Mouse (Mus musculus): ENCODE data around the gene Zfp362. TPM values are rescaled to one million over a fixed set of nuclear protein-coding genes. Genes with fewer than 3 reads are reported as not detected.

The Zfp362 gene
- total and polyA plus RNA-seq, 3 experiments: 9.7 to 70.1 (median 16.1) TPM

DNA sequence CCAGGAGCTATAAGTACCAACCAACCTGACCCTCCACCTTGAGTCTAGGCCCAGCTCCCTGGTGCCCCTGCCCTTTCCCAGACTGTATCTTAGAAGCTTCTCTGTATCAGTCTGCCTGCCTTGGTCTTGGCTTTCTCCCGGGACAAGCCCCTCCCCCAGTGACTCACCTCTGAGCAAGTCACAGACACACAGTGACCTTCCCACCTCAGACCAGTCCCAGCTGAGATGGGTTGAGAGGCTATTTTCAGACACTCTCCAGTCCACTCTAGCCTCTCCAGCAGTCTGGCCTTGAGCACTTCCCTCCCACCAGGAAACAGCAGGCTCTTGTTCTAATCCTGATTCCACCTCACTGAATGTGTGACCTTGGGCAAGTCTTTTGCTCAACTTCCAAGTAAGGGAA lies 12.1 kb downstream of the Zfp362 start:
- Histone ChIP-seq H3K27ac (ENCODE audit: insufficient read depth, low read depth) (peak overlapping the region; percentile 73; the same call in 1 of the 2 replicates), H3K4me1 (ENCODE audit: control insufficient read depth in 1 of 2, insufficient read depth in 2 of 2) (peaks cover 54 to 85% of the 10 kb centered on the region in 2 experiments), H3K79me2 (replicated peaks; ENCODE audit: control insufficient read depth, extremely low read depth, insufficient read depth, poor library complexity, severe bottlenecking) (peaks cover 23% of the 10 kb centered on the region), H3K4me3 (replicated peaks in 1 of 3; ENCODE audit: low read depth in 2 of 3, low read length in 2 of 3, poor library complexity in 1 of 3) (no peak overlapping the region), H3K9ac (ENCODE audit: insufficient read depth, low read depth) (0 out of 2 replicates have a peak overlapping the region, but pooled peaks have one; percentile 14), H3K27me3 (replicated peaks) (no peaks in the 10 kb centered on the region), H3K4me2 (ENCODE audit: insufficient read depth, low read depth, poor library complexity, severe bottlenecking) (no peak overlapping the region), H3K9me3 (replicated peaks; ENCODE audit: low read length) (no peaks in the 10 kb centered on the region), H3K36me3 (replicated peaks in 1 of 2; ENCODE audit: control insufficient read depth in 1 of 2, insufficient read depth in 1 of 2, low read length in 1 of 2) (peaks cover 12 to 47% of the 10 kb centered on the region in 2 experiments)
- no peak for DNase-seq (ENCODE audit: extremely low read depth)
- no peak for TF ChIP-seq ZKSCAN1 (IDR thresholded peaks at IDR 0.05; ENCODE audit: borderline replicate concordance, low read depth, low read length)
- TF ChIP-seq BHLHE40 (IDR thresholded peaks at IDR 0.05; ENCODE audit: low read depth, low read length): peak; percentile 52; the same call in 1 of the 2 replicates
- dilution Hi-C loops (cut with MboI; ENCODE audit: extremely low pct_ligation_motif_present, extremely low pct_unique_long_range_greater_than_20kb, low sequenced_read_pairs): no loop called here
- in situ Hi-C loops (cut with MboI; ENCODE audit: low pct_ligation_motif_present, low pct_unique_long_range_greater_than_20kb, low sequenced_read_pairs): no loop called here

GRCm38 (mm10) chr4:128789646-128790045 lies 16.2 kb downstream of the Zfp362 start:
- no peak overlapping the region for H3K4me2 ChIP-seq (ENCODE audit: insufficient read depth, low read depth, poor library complexity, severe bottlenecking)

GRCm38 (mm10) chr4:128788108-128788507 lies 17.7 kb downstream of the Zfp362 start:
- Histone ChIP-seq H3K36me3 (replicated peaks in 1 of 2; ENCODE audit: control insufficient read depth in 1 of 2, insufficient read depth in 1 of 2, low read length in 1 of 2) (peaks cover 21 to 52% of the 10 kb centered on the region in 2 experiments), H3K4me2 (ENCODE audit: insufficient read depth, low read depth, poor library complexity, severe bottlenecking) (peak overlapping the region; percentile 12; the same call in 1 of the 2 replicates), H3K4me3 (replicated peaks in 1 of 3; ENCODE audit: low read depth in 2 of 3, low read length in 2 of 3, poor library complexity in 1 of 3) (no peak overlapping the region), H3K9me3 (replicated peaks; ENCODE audit: low read length) (no peaks in the 10 kb centered on the region), H3K27ac (ENCODE audit: insufficient read depth, low read depth) (peak overlapping the region; percentile 98), H3K79me2 (replicated peaks; ENCODE audit: control insufficient read depth, extremely low read depth, insufficient read depth, poor library complexity, severe bottlenecking) (peaks cover 27% of the 10 kb centered on the region), H3K9ac (ENCODE audit: insufficient read depth, low read depth) (peak overlapping the region; percentile 3; the same call in 1 of the 2 replicates), H3K4me1 (ENCODE audit: control insufficient read depth in 1 of 2, insufficient read depth in 2 of 2) (peaks cover 16 to 56% of the 10 kb centered on the region in 2 experiments), H3K27me3 (replicated peaks) (no peaks in the 10 kb centered on the region)
- DNase-seq (ENCODE audit: extremely low read depth): no peak
- TF ChIP-seq SMC3 (IDR thresholded peaks at IDR 0.05; ENCODE audit: low read depth, low read length) (no peak), BHLHE40 (IDR thresholded peaks at IDR 0.05; ENCODE audit: low read depth, low read length) (no peak), NRF1 (IDR thresholded peaks at IDR 0.05; ENCODE audit: low read depth, low read length) (no peak), SIN3A (IDR thresholded peaks at IDR 0.05; ENCODE audit: low read length) (no peak), GABPA (IDR thresholded peaks at IDR 0.05; ENCODE audit: insufficient replicate concordance, low read depth, low read length) (no peak), RCOR1 (conservative IDR thresholded peaks at IDR 0.05; ENCODE audit: low read depth, low read length) (no peak), MEF2A (IDR thresholded peaks at IDR 0.05; ENCODE audit: borderline replicate concordance, low read depth, low read length) (no peak), ETS1 (conservative IDR thresholded peaks at IDR 0.05; ENCODE audit: low read depth, low read length) (no peak), JUND (conservative IDR thresholded peaks at IDR 0.05; ENCODE audit: low read depth, low read length) (no peak), POLR2A (IDR thresholded peaks at IDR 0.05; ENCODE audit: low read depth, low read length) (no peak), RAD21 (IDR thresholded peaks at IDR 0.05; ENCODE audit: low read depth, low read length) (no peak), CTCF (conservative IDR thresholded peaks at IDR 0.05 in 1 of 2, IDR thresholded peaks at IDR 0.05 in 1 of 2; ENCODE audit: low read depth in 2 of 2, low read length in 2 of 2) (no peak), IRF4 (IDR thresholded peaks at IDR 0.05; ENCODE audit: low read depth, low read length) (no peak), JUN (IDR thresholded peaks at IDR 0.05; ENCODE audit: insufficient read depth, low read depth, low read length) (no peak), ZKSCAN1 (IDR thresholded peaks at IDR 0.05; ENCODE audit: borderline replicate concordance, low read depth, low read length) (no peak), ELF1 (IDR thresholded peaks at IDR 0.05; ENCODE audit: low read depth, low read length) (no peak), UBTF (IDR thresholded peaks at IDR 0.05; ENCODE audit: low read depth, low read length) (no peak)
- dilution Hi-C loops (cut with MboI; ENCODE audit: extremely low pct_ligation_motif_present, extremely low pct_unique_long_range_greater_than_20kb, low sequenced_read_pairs) (no loop called here), in situ Hi-C loops (cut with MboI; ENCODE audit: low pct_ligation_motif_present, low pct_unique_long_range_greater_than_20kb, low sequenced_read_pairs) (no loop called here)

More at GRCm38 (mm10) chr4:128789646-128790045, 16.2 kb downstream of the Zfp362 start:
- H3K79me2 ChIP-seq (replicated peaks; ENCODE audit: control insufficient read depth, extremely low read depth, insufficient read depth, poor library complexity, severe bottlenecking): peaks cover 16% of the 10 kb centered on the region
- no peaks in the 10 kb centered on the region for H3K27me3 ChIP-seq (replicated peaks)
- peaks cover 30 to 64% of the 10 kb centered on the region in 2 experiments for H3K4me1 ChIP-seq (ENCODE audit: control insufficient read depth in 1 of 2, insufficient read depth in 2 of 2)
- no peak overlapping the region for H3K27ac ChIP-seq (ENCODE audit: insufficient read depth, low read depth)
- peaks cover 17 to 50% of the 10 kb centered on the region in 2 experiments for H3K36me3 ChIP-seq (replicated peaks in 1 of 2; ENCODE audit: control insufficient read depth in 1 of 2, insufficient read depth in 1 of 2, low read length in 1 of 2)
- TF ChIP-seq KAT2A (IDR thresholded peaks at IDR 0.05; ENCODE audit: insufficient replicate concordance, low read length) (no peak), MAZ (IDR thresholded peaks at IDR 0.05; ENCODE audit: low read depth, low read length) (no peak)
- in situ Hi-C loops (cut with MboI; ENCODE audit: low pct_ligation_motif_present, low pct_unique_long_range_greater_than_20kb, low sequenced_read_pairs): no loop called here
- no peak overlapping the region for H3K4me3 ChIP-seq (replicated peaks in 1 of 3; ENCODE audit: low read depth in 2 of 3, low read length in 2 of 3, poor library complexity in 1 of 3)
- no peaks in the 10 kb centered on the region for H3K9me3 ChIP-seq (replicated peaks; ENCODE audit: low read length)
- DNase-seq (ENCODE audit: extremely low read depth): no peak
- H3K9ac ChIP-seq (ENCODE audit: insufficient read depth, low read depth): no peak overlapping the region
- dilution Hi-C loops (cut with MboI; ENCODE audit: extremely low pct_ligation_motif_present, extremely low pct_unique_long_range_greater_than_20kb, low sequenced_read_pairs): no loop called here
